Mouse (Mus musculus): ENCODE measurements around the gene Fcna. TPM values are rescaled to one million over a fixed set of nuclear protein-coding genes. Genes with fewer than 3 reads are reported as not detected.

Gene Fcna
- 22.9 and 30.6 TPM in 2 replicates for polyA plus RNA-seq (2012; rRNA removed)

DNA sequence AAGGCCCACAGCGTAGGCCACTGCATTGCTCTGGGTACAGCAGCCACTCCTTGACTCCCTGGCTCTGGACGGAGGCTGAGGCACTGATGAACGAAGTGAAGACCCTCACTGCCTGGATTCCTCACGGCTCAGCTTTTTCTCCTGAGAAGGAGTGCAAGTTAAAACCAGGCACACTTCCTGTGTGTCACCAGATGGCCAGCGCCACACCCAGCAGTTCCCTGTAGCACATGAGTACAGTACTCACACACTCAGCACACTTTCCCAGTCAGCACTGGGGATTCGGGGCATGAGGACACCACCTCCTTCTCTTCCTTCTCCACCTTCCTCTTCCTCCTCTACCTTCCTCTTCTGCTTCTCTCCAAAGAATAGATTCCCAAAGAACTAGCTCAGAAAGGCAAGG lies at the start of gene Fcna:
Gene Fcna (minus strand): TSS at position 220 of the 400 bp plus-strand sequence.
- no peak for DNase-seq (ENCODE audit: low spot score)

DNA sequence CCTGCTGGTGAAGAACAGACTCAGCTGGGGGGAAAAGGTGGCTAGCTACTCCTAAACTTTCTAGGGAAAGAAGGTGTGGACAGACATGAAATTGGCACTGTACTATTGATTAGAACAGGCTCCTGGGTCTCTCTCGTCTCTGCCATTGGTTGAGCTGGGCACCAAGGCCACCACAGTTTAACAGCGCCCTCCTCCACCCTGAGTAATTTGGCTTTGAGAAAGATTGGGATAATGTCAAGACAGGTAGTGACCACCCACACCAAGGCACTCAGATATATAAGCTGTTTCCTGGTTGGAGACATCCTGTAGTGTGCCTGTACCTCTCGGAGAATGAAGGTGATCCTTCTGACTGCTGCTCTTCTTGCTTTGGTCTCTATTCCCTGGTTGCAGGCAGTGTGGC lies 48.7 kb upstream of the Fcna start, which contains the start of gene Lcn6:
Gene Lcn6 (plus strand): TSS at position 301 of the 400 bp plus-strand sequence.
- DNase-seq (ENCODE audit: low spot score): no peak

DNA sequence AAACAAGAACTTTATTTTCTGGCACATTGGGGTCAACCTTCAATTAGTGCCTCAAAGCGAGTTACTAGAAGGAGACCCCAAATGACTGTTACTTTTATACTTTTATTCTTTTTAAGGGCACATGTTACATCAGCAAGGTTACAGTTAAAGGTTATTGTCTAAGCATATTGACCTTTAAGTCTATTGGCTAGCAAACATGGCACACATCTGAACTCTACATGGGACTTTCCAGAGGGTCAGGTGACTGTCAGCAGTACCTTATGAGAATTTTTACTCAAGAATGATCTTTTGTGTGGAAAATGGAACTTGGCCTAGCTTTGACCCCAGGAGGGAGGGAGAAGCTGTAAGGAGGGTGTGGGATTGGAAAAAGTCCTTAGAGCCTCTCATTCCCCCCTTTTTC lies 38.7 kb upstream of the Fcna start:
- DNase-seq (ENCODE audit: low spot score): no peak

DNA sequence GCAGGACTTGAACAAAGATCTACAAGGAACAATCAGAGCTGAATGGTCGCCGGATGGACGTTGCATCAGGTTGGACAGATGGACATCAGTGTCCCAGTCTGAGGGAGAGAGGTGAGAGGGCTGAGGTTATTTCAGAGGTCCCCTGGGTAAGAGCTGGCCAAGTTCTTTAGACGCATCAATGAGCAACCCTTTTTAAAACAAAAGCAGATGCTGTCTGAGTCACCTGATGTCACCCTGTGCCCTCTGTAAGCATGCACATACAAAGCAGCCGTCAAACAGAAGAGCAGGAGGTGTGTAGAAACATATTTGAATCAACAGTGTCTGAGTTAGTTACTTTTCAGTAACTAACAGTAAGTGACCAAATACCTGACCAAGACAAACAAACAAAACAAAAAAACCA lies 36.3 kb upstream of the Fcna start:
- DNase-seq (ENCODE audit: low spot score): no peak

DNA sequence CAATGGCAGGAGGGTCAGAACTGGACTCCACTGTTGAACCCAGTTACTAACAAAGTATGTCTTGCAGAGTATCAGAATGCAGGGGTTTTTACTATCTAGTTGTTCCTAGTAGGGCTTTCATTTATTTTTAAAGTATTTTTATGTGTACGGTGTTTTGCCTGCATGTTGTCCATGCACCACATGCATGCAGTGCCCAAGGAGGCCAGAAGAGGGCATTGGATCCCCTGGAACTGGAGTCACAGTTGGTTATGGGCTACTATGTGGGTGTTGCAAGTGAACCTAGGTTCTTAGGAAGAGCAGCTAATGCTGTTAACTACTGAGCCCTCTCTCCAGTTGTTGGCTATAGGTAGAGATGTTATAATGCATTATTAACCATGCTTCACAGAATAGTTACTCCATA lies 35.7 kb upstream of the Fcna start:
- DNase-seq (ENCODE audit: low spot score): no peak

DNA sequence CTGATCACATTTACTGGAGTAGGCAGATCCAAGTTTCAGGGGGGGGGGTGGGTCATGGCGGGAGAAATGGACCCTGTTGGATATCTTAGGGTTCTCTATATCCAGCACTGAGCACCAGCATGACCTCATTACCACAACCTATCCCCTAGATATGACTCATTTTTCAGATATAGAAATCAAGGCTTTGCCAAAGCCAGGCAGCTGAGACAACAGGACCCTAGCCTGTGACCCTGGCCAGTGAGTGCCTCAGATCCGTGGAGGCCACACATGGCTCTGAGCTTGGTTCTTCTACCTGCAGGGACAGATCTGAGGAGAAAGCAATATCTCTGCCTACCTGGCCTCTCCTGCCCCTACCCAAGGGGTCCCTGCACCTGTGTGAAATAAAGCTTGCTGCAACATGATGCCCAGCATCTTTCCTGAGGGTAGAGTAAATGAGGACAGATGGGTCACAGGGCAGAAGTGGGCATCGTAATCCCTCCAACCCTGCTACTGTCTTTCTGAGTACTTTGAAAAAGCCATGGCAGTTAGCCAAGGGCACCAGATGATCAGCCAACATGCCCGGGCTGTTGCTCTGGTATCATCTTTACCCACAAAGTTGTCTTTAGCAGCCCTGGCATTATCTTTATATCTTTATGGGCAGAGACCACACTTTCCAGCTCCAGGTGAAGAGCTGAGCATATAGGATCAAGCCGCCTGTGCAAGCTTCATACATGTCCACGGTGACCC lies 33.6 kb upstream of the Fcna start:
- DNase-seq (ENCODE audit: low spot score): no peak

DNA sequence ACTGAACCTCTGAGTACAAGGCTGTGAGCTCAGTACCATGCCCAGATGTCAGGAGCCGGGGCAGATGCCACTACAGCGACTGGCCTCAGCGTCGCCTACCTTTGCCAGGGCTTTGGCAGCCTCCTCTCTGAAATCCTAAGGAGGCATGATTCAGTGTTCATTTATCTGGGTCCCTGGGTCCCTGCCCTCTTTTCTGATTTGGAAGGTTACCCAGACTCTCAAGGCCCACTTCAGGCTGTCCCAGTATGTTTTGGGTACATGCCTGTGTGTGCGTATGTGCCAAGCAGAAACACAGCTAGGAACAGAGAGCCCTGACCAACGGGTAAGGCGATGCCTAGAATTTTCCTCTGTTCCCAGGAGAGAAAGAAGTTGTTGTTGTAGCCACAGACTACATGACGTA lies 32.4 kb upstream of the Fcna start:
- DNase-seq (ENCODE audit: low spot score): no peak

DNA sequence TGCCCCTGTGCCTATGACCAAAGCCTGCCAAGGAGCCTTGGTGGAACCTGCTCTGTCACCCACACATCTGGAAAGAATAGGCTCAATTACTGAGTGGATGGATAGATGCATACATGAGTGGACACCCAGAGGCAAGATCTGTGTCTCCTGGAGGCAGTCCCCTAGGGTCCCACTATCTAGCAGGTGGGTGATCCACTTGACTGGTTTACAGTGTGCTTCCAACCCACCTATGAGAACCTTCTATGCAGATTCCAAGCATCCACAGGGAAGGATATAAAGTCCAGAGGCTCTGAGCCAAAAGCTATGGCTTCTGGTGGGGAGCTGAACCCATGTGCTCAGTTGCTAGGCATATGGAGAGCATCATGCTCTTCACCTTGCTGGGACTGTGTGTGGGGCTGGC lies 29.8 kb upstream of the Fcna start, which contains the start of gene Lcn5:
Gene Lcn5 (plus strand): TSS at position 301 of the 400 bp plus-strand sequence.
- no peak for DNase-seq (ENCODE audit: low spot score)

DNA sequence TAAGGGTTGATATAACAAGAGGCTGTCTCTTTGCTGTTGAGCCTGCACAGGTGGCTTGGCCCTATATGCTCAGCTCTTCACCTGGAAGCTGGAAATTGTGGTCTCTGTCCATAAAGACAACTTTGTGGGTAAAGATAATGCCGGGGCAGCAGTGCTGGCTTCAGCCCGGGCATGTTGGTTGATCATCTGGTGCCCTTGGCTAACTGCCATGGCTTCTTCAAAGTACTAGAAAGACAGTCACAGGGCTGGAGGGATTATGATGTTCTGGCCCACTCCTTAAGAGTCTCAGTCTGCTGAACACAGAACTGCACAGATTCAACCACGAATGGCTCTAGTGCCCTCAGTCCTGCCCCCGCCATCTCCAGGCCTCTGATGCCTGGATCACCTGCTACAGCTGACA lies 29.4 kb upstream of the Fcna start:
- no peak for DNase-seq (ENCODE audit: low spot score)

DNA sequence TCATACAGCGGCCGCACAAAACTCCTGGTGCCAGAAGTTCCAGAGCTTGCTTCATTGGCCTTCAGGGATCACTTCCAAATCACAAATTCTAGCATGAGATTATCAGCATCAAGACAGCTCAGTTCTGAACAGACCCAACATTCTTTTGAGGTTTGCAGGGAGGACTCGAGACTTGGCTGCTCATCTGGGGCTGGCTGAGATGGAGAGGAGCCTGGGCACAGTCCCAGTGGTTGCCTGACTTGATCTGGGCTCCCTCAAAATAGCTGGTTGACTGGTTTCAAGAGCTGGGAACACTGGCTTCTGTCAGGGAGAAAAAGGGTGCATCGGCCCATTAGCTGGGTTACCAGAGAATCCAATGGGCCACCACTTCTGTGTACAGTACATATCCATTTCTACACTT lies 28.9 kb upstream of the Fcna start:
- DNase-seq (ENCODE audit: low spot score): no peak

DNA sequence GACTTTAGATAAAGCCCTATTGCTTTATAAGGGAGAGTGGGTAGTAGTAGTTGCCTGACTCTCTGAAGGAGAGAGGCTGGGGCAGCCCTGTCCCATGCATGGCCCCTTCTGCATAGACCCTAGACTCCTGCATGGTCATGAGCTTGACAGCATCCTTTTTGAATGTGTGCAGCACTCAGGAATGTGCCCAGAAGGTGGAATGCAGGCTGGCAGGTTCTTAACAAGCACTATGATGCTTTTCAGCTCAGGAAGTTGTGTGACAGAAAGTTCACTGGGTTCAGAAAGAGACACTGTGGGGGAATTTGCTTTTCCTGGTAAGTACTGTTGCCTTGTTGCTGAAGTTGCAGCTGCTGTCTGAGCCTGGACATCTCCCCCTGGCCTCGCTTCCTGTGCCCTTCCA lies 26.7 kb upstream of the Fcna start:
- no peak for DNase-seq (ENCODE audit: low spot score)

DNA sequence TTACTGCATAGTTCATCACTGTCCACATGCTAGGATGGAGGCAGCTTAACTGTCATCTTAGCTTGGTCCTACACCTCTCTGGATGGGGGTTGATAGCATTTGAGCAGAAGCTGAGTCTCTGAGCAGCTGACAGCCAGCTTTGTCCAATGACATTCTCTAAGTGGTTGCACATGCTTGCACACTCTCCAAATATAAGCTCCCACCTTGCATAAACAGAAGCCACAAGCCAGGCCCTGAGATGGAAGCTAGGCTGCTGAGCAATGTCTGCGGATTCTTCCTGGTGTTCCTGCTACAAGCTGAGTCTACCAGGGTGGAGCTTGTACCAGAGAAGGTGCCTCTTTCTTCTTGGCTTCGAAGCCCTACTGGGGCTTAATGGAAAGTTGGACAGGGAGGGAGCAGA lies 25.1 kb upstream of the Fcna start, which contains the start of gene Lcn8:
Gene Lcn8 (plus strand): TSS at position 219 of the 400 bp plus-strand sequence.
- no peak for DNase-seq (ENCODE audit: low spot score)

DNA sequence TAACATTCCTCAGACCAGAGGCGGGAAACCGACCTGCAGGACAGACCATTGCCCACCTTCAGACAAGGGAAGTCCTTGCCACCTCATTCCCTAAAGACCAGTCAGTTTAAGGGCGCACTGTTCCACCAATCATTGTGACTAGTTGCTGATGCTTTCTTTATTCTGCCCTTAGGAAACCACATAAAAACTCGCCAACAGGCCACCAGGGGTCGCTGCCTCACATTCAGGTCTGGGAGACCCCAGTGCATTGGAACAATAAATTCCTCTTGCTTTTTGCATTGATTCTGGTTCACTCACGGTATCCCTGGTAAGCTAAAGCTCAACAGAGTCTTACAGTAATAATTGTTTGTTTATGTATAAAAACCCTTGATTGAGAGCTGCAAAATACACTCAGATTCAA lies 12.1 kb upstream of the Fcna start:
- DNase-seq (ENCODE audit: low spot score): no peak

DNA sequence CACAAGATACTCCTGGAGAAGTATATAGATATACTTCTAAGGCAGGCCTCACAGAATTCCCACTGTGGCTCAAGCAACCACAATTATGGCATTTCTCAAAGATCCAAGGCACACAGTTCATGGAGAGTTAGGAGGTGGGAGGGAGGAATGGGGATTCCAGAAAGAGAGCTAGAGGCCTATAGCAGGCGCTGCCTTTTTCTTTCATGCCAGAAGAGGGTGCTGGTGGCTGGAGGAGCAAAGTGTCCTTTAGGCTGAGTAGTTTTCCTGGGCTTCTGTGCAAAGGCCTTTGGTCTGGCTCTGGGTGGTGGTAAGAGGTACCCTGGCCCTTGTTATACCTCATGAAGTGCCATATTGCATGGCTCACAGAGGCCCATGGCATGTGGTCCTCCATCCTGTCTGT lies 6.2 kb upstream of the Fcna start:
- DNase-seq (ENCODE audit: low spot score): no peak

DNA sequence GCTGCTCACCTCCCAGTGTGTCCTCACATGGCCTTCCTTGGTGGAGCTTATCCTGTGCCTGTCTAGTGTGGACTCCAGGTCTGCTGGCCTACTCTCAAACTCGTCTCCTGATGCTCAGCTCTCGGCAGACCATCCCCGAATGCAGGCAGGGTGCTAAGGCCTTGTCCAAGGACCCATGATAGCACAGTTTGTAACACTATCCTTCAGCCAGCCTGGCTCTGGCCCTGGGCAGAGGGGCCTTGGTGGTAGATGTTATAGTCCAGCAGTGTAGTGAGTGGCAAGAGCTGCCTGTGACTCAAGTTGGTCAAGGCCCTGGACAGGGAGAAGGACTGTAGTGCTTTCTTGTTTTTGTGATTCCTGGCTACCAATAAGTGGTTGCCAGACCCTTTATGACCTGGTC lies 5.8 kb upstream of the Fcna start:
- DNase-seq (ENCODE audit: low spot score): no peak

DNA sequence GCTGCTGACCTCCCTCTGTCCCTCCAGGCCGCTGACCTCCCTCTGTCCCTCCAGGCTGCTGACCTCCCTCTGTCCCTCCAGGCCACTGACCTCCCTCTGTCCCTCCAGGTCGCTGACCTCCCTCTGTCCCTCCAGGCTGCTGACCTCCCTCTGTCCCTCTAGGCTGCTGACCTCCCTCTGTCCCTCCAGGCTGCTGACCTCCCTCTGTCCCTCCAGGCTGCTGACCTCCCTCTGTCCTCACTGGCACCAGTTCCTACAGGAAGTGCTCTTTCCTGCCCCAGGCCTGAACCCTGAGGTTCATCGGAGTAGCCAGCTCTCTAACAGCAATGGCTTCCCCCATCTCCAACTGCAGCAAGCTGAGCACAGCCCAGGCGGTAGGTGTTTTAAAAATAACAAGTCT lies 908 bp upstream of the Fcna start:
- no peak for DNase-seq (ENCODE audit: low spot score)

DNA sequence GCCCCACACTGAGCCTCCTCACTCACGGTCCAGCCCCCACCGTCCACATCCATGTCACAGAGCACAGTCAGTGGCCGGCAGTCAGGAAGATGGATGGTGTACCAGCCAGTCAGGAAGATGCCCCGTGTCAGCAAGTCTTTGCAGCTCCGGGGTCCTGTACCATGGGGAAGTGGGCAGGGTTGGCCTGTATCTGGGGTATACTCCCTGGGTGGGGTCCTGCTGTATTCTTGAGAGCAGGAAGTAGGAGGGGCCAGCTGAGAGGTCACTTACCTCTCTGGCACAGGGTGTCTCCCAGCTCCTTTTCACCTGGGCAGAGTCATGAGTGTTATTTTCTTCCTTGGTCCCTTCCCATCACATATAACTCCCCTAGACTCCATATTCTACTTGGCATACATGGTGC lies 1.8 kb downstream of the Fcna start:
- no peak for DNase-seq (ENCODE audit: low spot score)

DNA sequence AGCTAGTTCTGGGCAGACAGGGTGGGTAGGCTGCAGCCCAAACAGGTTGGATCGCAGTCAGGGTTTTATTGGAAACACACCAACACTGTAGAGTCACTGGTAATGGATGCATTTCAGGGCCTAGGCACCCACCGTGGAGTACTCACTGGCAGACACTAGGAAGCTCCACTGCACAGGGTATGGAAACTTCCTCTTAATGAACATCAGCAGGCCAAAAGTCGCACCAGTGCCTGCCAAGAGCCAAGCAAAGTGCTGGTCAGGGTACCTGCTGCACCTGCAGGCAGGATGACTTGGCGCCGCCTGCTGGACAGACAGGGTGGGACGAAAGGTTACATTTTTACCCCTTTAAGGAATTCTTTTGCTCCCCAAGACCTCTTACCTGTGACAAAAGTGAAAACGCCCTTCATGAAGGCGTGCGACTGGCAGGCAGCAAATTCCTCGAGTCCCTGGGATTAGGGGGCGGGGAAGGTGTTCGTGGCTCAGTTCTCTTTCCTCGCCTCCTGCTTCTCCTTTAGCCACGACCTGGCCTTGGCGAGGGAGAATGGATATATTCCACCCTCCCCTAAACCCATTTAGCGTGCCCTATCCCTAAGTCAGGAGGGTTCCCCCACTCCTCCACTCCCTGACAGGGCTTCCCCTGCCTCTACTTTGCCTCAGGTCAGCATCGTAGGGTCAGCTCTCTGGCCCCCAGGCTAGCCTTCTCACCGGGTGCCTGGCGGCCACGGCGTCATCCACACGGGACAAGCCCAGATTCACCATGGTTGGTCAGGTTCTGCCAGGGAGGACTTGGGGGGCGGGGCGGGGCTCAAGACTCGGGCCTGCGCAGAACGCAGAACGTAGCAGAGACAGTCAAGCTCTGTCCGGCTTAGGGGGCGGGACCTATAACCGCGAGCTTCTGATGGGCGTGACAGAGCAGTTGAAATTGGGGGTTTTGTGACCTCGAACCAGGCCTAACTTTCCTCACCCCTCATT lies 6.3 kb downstream of the Fcna start, which contains the start of gene Tmem141:
Gene Tmem141 (minus strand): TSS at position 777 of the 972 bp plus-strand sequence.
- peak; percentile 63 for DNase-seq (ENCODE audit: low spot score)

DNA sequence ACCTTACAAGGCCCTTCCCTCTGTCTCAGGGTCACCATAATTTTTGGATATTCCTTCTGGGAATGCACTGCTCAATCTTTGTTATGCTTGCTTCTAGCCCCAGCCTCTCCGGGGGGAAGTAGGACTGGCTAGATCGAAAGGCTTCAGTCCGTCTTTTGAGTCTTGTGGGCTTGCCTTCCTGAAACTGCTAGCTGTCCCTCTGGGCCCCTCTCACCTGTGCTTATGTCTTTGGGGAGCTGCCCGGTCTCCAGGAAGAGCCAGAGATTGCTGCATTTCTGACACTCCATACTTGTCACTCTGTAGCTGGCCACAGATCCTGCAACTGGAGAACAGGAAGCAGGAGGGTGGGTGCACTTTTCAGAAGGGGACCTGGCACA lies 7.0 kb downstream of the Fcna start:
- no peak for DNase-seq (ENCODE audit: low spot score)

DNA sequence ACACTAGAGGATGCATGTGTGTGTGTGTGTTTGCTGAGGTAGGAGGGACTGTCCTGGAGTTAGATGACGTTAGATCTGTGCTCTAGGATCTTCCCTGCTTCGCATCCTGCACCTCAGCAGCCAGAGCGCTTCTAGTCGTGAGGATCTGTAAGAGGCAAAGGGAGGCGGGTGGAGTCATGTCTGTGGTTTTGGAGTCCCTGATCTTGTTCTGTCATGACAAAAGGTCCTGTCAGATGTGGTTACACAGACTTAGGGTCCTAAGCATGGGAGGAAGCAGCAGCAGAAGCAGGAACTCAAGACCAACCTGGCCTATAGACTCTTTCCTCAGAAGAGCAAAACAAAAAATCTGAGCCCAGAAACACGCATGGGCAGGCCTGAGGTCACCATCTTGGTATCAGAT lies 7.4 kb downstream of the Fcna start:
- DNase-seq (ENCODE audit: low spot score): no peak

DNA sequence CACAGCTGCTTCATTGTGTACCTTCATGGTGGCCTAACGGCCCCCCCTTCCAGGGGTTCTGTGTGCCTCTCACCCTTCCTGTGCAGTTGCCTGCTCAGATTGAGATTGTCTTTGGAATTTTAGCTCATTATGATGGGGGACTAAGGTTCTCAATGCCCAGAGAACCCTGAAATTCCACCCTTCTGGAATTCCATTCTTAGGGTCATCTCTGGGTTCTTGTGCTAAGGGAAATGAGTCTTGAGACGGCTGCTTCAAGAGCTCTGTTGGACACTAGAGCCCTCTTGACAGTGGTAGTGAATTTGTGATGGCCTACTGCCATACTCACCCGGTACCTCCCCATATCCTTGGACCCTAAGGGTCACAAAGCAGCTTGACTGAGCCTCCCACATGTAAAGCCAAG lies 10.3 kb downstream of the Fcna start, which contains the start of gene Ccdc183:
Gene Ccdc183 (minus strand): TSS at position 101 of the 400 bp plus-strand sequence.
- no peak for DNase-seq (ENCODE audit: low spot score)

DNA sequence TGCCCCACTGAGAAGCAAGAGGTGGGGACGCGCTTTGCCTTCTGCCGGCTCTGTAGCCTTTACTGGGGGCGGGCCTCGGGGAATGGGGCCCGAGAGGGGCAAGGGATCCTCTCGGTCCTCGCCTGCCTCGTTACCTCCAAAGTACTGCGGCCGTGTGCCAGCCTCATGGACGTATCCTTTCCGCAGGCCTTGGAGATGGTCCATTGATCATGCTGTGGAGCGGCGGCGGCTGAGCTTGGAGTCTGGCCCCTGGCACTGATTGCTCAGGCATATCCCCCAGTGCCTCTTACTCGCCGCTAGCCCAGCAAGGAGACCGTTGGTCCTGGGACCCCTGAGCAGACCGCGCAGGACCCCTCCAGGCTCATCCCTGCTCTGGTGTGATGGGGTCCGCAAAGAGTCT lies 11.4 kb downstream of the Fcna start:
- DNase-seq (ENCODE audit: low spot score): no peak

DNA sequence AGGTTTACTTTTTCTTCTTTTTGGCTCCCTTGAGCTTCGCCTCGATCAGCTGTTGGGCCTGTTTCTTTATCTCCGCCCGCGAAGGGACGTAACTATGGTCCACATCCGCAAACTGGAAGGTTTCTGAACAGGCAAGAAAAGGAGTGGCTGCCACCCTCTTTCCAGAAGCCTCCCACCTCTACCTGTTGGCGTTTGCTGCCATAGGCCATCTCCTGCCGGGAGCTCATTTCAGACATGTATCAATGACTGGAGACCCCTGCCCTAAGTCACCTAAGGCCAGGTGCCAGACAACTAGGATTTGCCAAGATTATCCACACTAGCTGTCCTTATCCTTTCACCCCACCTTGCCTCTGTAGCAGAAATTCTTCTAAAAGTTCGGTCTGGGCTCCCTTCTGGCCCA lies 19.2 kb downstream of the Fcna start:
- DNase-seq (ENCODE audit: low spot score): no peak
